Comparison of ENCODE assay signal across 8 mouse cellular contexts in the genomic region with DNA sequence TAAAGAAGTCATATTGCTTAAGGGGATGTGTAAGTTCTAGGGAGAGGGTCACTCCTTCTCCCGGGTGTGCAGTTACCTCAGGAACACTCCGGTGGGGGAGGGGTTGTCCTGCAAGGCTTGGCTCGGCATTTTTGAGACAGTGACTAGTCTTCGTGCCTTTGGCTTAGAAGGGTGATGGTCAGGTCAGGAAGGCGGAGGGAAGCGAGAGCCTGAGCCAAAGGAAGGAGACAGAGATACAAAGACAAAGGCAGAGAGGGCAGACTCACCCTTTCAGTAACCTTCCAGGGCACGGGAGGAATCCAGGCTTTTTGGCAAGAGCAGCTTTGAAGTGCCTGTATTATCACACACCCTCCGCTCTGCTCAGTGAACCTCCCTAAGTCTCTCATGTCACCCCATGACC. TPM values are rescaled to one million over a fixed set of nuclear protein-coding genes. Genes with fewer than 3 reads are reported as not detected.
DNase-seq lines count a peak whose midpoint lies in the region; ATAC-seq and TF ChIP-seq lines count a peak whose summit lies in the region.

No protein-coding gene starts in this region.

- no peaks in the 10 kb centered on the region for H3K9me3 ChIP-seq in lung, embryonic 15.5 days
- H3K9me3 ChIP-seq in embryonic facial prominence, embryonic 12.5 days: no peaks in the 10 kb centered on the region
- H3K9me3 ChIP-seq in kidney, embryonic 16.5 days (ENCODE audit: low read length): no peaks in the 10 kb centered on the region
- H3K9me3 ChIP-seq in stomach, embryonic 16.5 days (replicated peaks; ENCODE audit: control insufficient read depth, low read length): no peaks in the 10 kb centered on the region

- H3K27ac ChIP-seq in lung, embryonic 15.5 days: peak overlapping the region; percentile 95
- H3K27ac ChIP-seq in embryonic facial prominence, embryonic 12.5 days: peak overlapping the region; percentile 98
- peak overlapping the region; percentile 87; the same call in 1 of the 2 replicates for H3K27ac ChIP-seq in kidney, embryonic 16.5 days (ENCODE audit: low read length)
- H3K27ac ChIP-seq in stomach, embryonic 16.5 days (ENCODE audit: low read length): peak overlapping the region; percentile 98

- WGBS in lung, embryonic 15.5 days: 28% methylated on average over 8 of the region's 8 CpGs
- 30% methylated on average over 8 of the region's 8 CpGs for WGBS in lung, adult 2 months
- 35% methylated on average over 8 of the region's 8 CpGs for WGBS in embryonic facial prominence, embryonic 12.5 days
- 37% methylated on average over 8 of the region's 8 CpGs for WGBS in kidney, embryonic 16.5 days
- WGBS in stomach, embryonic 16.5 days: 36% methylated on average over 8 of the region's 8 CpGs

- ATAC-seq in lung, embryonic 15.5 days (ENCODE audit: borderline replicate concordance, extremely low read depth, low FRiP score, low TSS enrichment): no peak
- no peak for ATAC-seq in embryonic facial prominence, embryonic 12.5 days (ENCODE audit: insufficient number of reproducible peaks, insufficient read depth, low FRiP score, low TSS enrichment)
- no peak for ATAC-seq in kidney, embryonic 16.5 days (ENCODE audit: low FRiP score, low TSS enrichment)
- no peak for ATAC-seq in stomach, embryonic 16.5 days (ENCODE audit: insufficient read depth, low FRiP score)

- H3K36me3 ChIP-seq in lung, embryonic 15.5 days: no peaks in the 10 kb centered on the region; the same call in 1 of the 2 replicates
- peaks cover 14% of the 10 kb centered on the region for H3K36me3 ChIP-seq in embryonic facial prominence, embryonic 12.5 days
- H3K36me3 ChIP-seq in kidney, embryonic 16.5 days (ENCODE audit: insufficient read depth, low read length): 0 out of 2 replicates have a peak, but pooled peaks cover 6% of the 10 kb centered on the region
- 0 out of 2 replicates have a peak, but pooled peaks cover 5% of the 10 kb centered on the region for H3K36me3 ChIP-seq in stomach, embryonic 16.5 days (ENCODE audit: control insufficient read depth, insufficient read depth, low read length)

- no peak for TF ChIP-seq POLR2A in lung, adult 2 months (IDR thresholded peaks at IDR 0.05; ENCODE audit: borderline replicate concordance, extremely low read depth, low read depth, low read length)

- no peak for DNase-seq in lung, adult 2 months
- DNase-seq in layer of hippocampus, adult 9-11 months: no peak
- no peak for DNase-seq in cerebellum, postnatal 10 days
- no peak for DNase-seq in ovary, postnatal 10 days (ENCODE audit: low spot score)

- no peak overlapping the region for H3K9ac ChIP-seq in lung, embryonic 15.5 days
- peak overlapping the region; percentile 42; the same call in 1 of the 2 replicates for H3K9ac ChIP-seq in embryonic facial prominence, embryonic 12.5 days
- peak overlapping the region; percentile 8; the same call in 1 of the 2 replicates for H3K9ac ChIP-seq in kidney, embryonic 16.5 days (replicated peaks; ENCODE audit: low read length)
- H3K9ac ChIP-seq in stomach, embryonic 16.5 days (ENCODE audit: low read length): peak overlapping the region; percentile 60; the same call in 1 of the 2 replicates

- no peaks in the 10 kb centered on the region for H3K27me3 ChIP-seq in lung, embryonic 15.5 days
- no peaks in the 10 kb centered on the region for H3K27me3 ChIP-seq in embryonic facial prominence, embryonic 12.5 days
- no peaks in the 10 kb centered on the region for H3K27me3 ChIP-seq in kidney, embryonic 16.5 days (ENCODE audit: insufficient read depth, low read length)
- no peaks in the 10 kb centered on the region for H3K27me3 ChIP-seq in stomach, embryonic 16.5 days (ENCODE audit: control insufficient read depth, insufficient read depth, low read length)

- H3K4me3 ChIP-seq in lung, embryonic 15.5 days: no peak overlapping the region
- H3K4me3 ChIP-seq in lung, adult 2 months (replicated peaks; ENCODE audit: extremely low read depth, low read depth, low read length): no peak overlapping the region
- no peak overlapping the region for H3K4me3 ChIP-seq in embryonic facial prominence, embryonic 12.5 days
- H3K4me3 ChIP-seq in kidney, embryonic 16.5 days (ENCODE audit: low read length): no peak overlapping the region
- no peak overlapping the region for H3K4me3 ChIP-seq in stomach, embryonic 16.5 days (replicated peaks; ENCODE audit: low read length)

- peaks cover 34% of the 10 kb centered on the region for H3K4me1 ChIP-seq in lung, embryonic 15.5 days
- peaks cover 6% of the 10 kb centered on the region for H3K4me1 ChIP-seq in lung, adult 2 months (ENCODE audit: control insufficient read depth, insufficient read depth, low read length)
- H3K4me1 ChIP-seq in embryonic facial prominence, embryonic 12.5 days: peaks cover 36% of the 10 kb centered on the region
- H3K4me1 ChIP-seq in kidney, embryonic 16.5 days (ENCODE audit: insufficient read depth, low read length): peaks cover 39% of the 10 kb centered on the region
- H3K4me1 ChIP-seq in stomach, embryonic 16.5 days (ENCODE audit: control insufficient read depth, insufficient read depth, low read length): peaks cover 30% of the 10 kb centered on the region

- H3K4me2 ChIP-seq in lung, embryonic 15.5 days: no peak overlapping the region
- no peak overlapping the region for H3K4me2 ChIP-seq in embryonic facial prominence, embryonic 12.5 days (replicated peaks)
- no peak overlapping the region for H3K4me2 ChIP-seq in kidney, embryonic 16.5 days (replicated peaks; ENCODE audit: low read depth, low read length)
- H3K4me2 ChIP-seq in stomach, embryonic 16.5 days (ENCODE audit: low read depth, low read length): peak overlapping the region; percentile 67; the same call in 1 of the 2 replicates

- TF ChIP-seq CTCF in lung, adult 2 months (IDR thresholded peaks at IDR 0.05; ENCODE audit: insufficient read depth, low read length): no peak

RNA-seq across cellular contexts. Expression of gene Lgals1, which starts 1.4 kb away (rescaled TPM):
- polyA plus RNA-seq in lung, embryonic 15.5 days (2015; fragmentation: Nextera tagmentation; extraction: Ambion mirVana): 804 and 851 TPM in 2 replicates
- 250 and 251 TPM in 2 replicates for polyA plus RNA-seq in lung, adult 2 months (2012; rRNA removed)
- polyA plus RNA-seq in embryonic facial prominence, embryonic 12.5 days (2016; fragmentation: Nextera tagmentation; extraction: Ambion mirVana): 1,294 and 1,324 TPM in 2 replicates
- 659 and 673 TPM in 2 replicates for polyA plus RNA-seq in kidney, embryonic 16.5 days (2015; fragmentation: Nextera tagmentation; extraction: Ambion mirVana)
- 1,528 and 1,531 TPM in 2 replicates for polyA plus RNA-seq in stomach, embryonic 16.5 days (2015; fragmentation: Nextera tagmentation; extraction: Ambion mirVana)

RNA-seq across cellular contexts. Expression of gene Nol12, which starts 9.6 kb away (rescaled TPM):
- polyA plus RNA-seq in lung, embryonic 15.5 days (2015; fragmentation: Nextera tagmentation; extraction: Ambion mirVana): 46.9 and 47.8 TPM in 2 replicates
- 15.2 and 16.4 TPM in 2 replicates for polyA plus RNA-seq in lung, adult 2 months (2012; rRNA removed)
- 59.0 and 60.5 TPM in 2 replicates for polyA plus RNA-seq in embryonic facial prominence, embryonic 12.5 days (2016; fragmentation: Nextera tagmentation; extraction: Ambion mirVana)
- 55.0 and 59.9 TPM in 2 replicates for polyA plus RNA-seq in kidney, embryonic 16.5 days (2015; fragmentation: Nextera tagmentation; extraction: Ambion mirVana)
- polyA plus RNA-seq in stomach, embryonic 16.5 days (2015; fragmentation: Nextera tagmentation; extraction: Ambion mirVana): 45.6 and 46.9 TPM in 2 replicates

RNA-seq across cellular contexts. Expression of gene Pdxp, which starts 11.4 kb away (rescaled TPM):
- 13.3 and 13.8 TPM in 2 replicates for polyA plus RNA-seq in lung, embryonic 15.5 days (2015; fragmentation: Nextera tagmentation; extraction: Ambion mirVana)
- 3.5 and 4.2 TPM in 2 replicates for polyA plus RNA-seq in lung, adult 2 months (2012; rRNA removed)
- polyA plus RNA-seq in embryonic facial prominence, embryonic 12.5 days (2016; fragmentation: Nextera tagmentation; extraction: Ambion mirVana): 37.3 and 37.6 TPM in 2 replicates
- polyA plus RNA-seq in kidney, embryonic 16.5 days (2015; fragmentation: Nextera tagmentation; extraction: Ambion mirVana): 11.7 and 12.0 TPM in 2 replicates
- 5.1 and 5.9 TPM in 2 replicates for polyA plus RNA-seq in stomach, embryonic 16.5 days (2015; fragmentation: Nextera tagmentation; extraction: Ambion mirVana)

RNA-seq across cellular contexts. Expression of gene Triobp, which starts 22.4 kb away (rescaled TPM):
- polyA plus RNA-seq in lung, embryonic 15.5 days (2015; fragmentation: Nextera tagmentation; extraction: Ambion mirVana): 39.2 and 44.9 TPM in 2 replicates
- polyA plus RNA-seq in lung, adult 2 months (2012; rRNA removed): 49.6 and 56.3 TPM in 2 replicates
- polyA plus RNA-seq in embryonic facial prominence, embryonic 12.5 days (2016; fragmentation: Nextera tagmentation; extraction: Ambion mirVana): 41.5 and 48.1 TPM in 2 replicates
- 67.3 and 78.4 TPM in 2 replicates for polyA plus RNA-seq in kidney, embryonic 16.5 days (2015; fragmentation: Nextera tagmentation; extraction: Ambion mirVana)
- 54.2 and 63.6 TPM in 2 replicates for polyA plus RNA-seq in stomach, embryonic 16.5 days (2015; fragmentation: Nextera tagmentation; extraction: Ambion mirVana)

RNA-seq across cellular contexts. Expression of gene Sh3bp1, which starts 25.6 kb away (rescaled TPM):
- 31.9 and 35.5 TPM in 2 replicates for polyA plus RNA-seq in lung, embryonic 15.5 days (2015; fragmentation: Nextera tagmentation; extraction: Ambion mirVana)
- 77.8 and 92.6 TPM in 2 replicates for polyA plus RNA-seq in lung, adult 2 months (2012; rRNA removed)
- 39.4 and 42.2 TPM in 2 replicates for polyA plus RNA-seq in embryonic facial prominence, embryonic 12.5 days (2016; fragmentation: Nextera tagmentation; extraction: Ambion mirVana)
- polyA plus RNA-seq in kidney, embryonic 16.5 days (2015; fragmentation: Nextera tagmentation; extraction: Ambion mirVana): 33.1 and 41.0 TPM in 2 replicates
- 42.1 and 44.5 TPM in 2 replicates for polyA plus RNA-seq in stomach, embryonic 16.5 days (2015; fragmentation: Nextera tagmentation; extraction: Ambion mirVana)
